Mouse (Mus musculus) stomach, embryonic 15.5 days (tissue): ENCODE results near the gene 1700017B05Rik. TPM values are rescaled to one million over a fixed set of nuclear protein-coding genes. Genes with fewer than 3 reads are reported as not detected.

Source experiments
- ATAC-seq: fragments of 200-750 bp; cut with Nextera tagmentation; 2 replicates; pipeline ENCODE4 v1.8.0; 2017; ENCODE audit warnings: low read depth, moderate number of reproducible peaks, moderate TSS enrichment; ENCODE audit not compliant: insufficient read depth, low FRiP score
- H3K27ac ChIP-seq: fragments of 300-500 bp; sonication (generic); 2 replicates; pipeline ENCODE4 v1.5.1; 2015; ENCODE audit warnings: mild to moderate bottlenecking, inconsistent platforms
- H3K27me3 ChIP-seq: fragments of 300-500 bp; sonication (generic); replicated peaks from 2 replicates; pipeline ENCODE4 v1.6.1; 2015; ENCODE audit warnings: inconsistent platforms
- H3K36me3 ChIP-seq: fragments of 300-500 bp; sonication (generic); 2 replicates; pipeline ENCODE4 v1.6.1; 2015; ENCODE audit warnings: inconsistent platforms
- H3K4me1 ChIP-seq: fragments of 300-500 bp; sonication (generic); 2 replicates; pipeline ENCODE4 v1.6.1; 2015; ENCODE audit warnings: inconsistent platforms
- H3K4me2 ChIP-seq: fragments of 300-500 bp; sonication (generic); 2 replicates; pipeline ENCODE4 v1.6.1; 2015; ENCODE audit warnings: mild to moderate bottlenecking, inconsistent platforms
- H3K4me3 ChIP-seq: fragments of 300-500 bp; sonication (generic); replicated peaks from 2 replicates; pipeline ENCODE4 v1.5.1; 2015; ENCODE audit warnings: inconsistent platforms
- H3K9ac ChIP-seq: fragments of 300-500 bp; sonication (generic); 2 replicates; pipeline ENCODE4 v1.6.1; 2015; ENCODE audit warnings: inconsistent platforms
- H3K9me3 ChIP-seq: fragments of 300-500 bp; sonication (generic); 2 replicates; pipeline ENCODE4 v1.6.1; 2016; ENCODE audit warnings: inconsistent platforms
- WGBS: fragments of 180-500 bp; shearing (Covaris S2); methylation state at CpG from one replicate; pipeline ENCODE4 v1.1.7; 2015; 5-methylcytosine and 5-hydroxymethylcytosine counted together
- polyA plus RNA-seq: library from polyadenylated mRNA; unstranded; fragments of >200 nt; fragmentation: Nextera tagmentation; extraction: Ambion mirVana; gene quantifications from 2 replicates; pipeline ENCODE4 v1.2.1, GENCODE M21; 2015

Gene 1700017B05Rik
- polyA plus RNA-seq, 1 experiment from 2014 or later = 23.8 TPM

DNA sequence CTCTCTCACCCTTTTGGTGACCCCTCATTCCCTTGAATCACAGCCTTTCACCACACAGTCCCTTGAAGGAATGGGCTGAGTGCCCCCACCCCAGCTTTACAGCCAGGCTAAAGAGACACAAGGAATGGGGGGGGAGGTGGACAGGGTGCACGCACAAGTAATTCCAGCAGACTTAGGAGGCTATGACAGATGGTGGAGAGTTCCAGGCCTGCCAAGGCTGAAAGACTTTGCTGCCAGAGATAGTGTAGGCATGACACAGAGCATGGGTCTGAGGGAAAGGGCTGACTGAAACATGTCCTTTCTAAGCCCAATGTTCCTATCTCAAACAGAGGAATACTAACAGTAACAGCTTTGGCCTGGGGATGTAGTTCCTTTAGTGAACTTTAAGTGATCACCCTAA is 8.7 kb upstream of the 1700017B05Rik start:
- no peak overlapping the region for H3K9ac ChIP-seq
- H3K27ac ChIP-seq = no peak overlapping the region
- H3K4me2 ChIP-seq = no peak overlapping the region
- ATAC-seq = no peak
- WGBS = 73% methylated on average over 1 of the region's 1 CpGs
- H3K4me3 ChIP-seq = no peak overlapping the region
- no peaks in the 10 kb centered on the region for H3K36me3 ChIP-seq
- peaks cover 9% of the 10 kb centered on the region; the same call in 1 of the 2 replicates for H3K4me1 ChIP-seq
- no peaks in the 10 kb centered on the region for H3K27me3 ChIP-seq
- no peaks in the 10 kb centered on the region for H3K9me3 ChIP-seq

GRCm38 (mm10) chr9:57270399-57270798 is 8.0 kb upstream of the 1700017B05Rik start:
- peaks cover 12% of the 10 kb centered on the region; the same call in 1 of the 2 replicates for H3K4me1 ChIP-seq
- WGBS = 28% methylated on average over 8 of the region's 8 CpGs

DNA sequence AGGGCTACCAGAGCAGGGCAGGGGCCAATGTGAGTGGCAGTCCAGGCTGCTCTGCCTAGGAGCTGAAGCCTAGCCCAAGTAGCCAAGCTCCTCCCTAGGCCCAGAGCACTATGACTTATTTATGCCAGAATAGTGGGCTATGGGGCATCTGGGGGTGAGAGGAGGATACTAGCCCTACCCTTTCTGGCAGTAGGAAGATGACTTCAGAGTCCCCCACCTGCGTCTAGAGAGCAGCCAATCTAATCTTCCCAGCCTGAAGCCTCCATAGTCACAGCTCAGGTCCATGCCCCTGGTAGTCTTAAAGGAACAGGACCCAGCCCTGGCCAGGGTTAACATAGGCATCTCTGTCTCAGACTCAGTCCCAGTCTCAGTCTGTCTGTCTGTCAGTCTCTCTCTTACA is 7.0 kb upstream of the 1700017B05Rik start:
- Histone ChIP-seq H3K4me1 (peaks cover 19% of the 10 kb centered on the region; the same call in 1 of the 2 replicates), H3K4me3 (no peak overlapping the region)

More at GRCm38 (mm10) chr9:57270399-57270798, 8.0 kb upstream of the 1700017B05Rik start:
- H3K4me2 ChIP-seq = no peak overlapping the region
- H3K36me3 ChIP-seq = no peaks in the 10 kb centered on the region
- H3K9me3 ChIP-seq = no peaks in the 10 kb centered on the region
- ATAC-seq = no peak
- H3K4me3 ChIP-seq = no peak overlapping the region
- no peak overlapping the region for H3K27ac ChIP-seq
- H3K9ac ChIP-seq = no peak overlapping the region
- no peaks in the 10 kb centered on the region for H3K27me3 ChIP-seq

GRCm38 (mm10) chr9:57268575-57268974 is 6.2 kb upstream of the 1700017B05Rik start:
- WGBS = 43% methylated on average over 3 of the region's 3 CpGs
- no peak for ATAC-seq
- Histone ChIP-seq H3K9me3 (no peaks in the 10 kb centered on the region), H3K36me3 (no peaks in the 10 kb centered on the region), H3K4me2 (no peak overlapping the region), H3K9ac (no peak overlapping the region), H3K4me3 (no peak overlapping the region), H3K27me3 (no peaks in the 10 kb centered on the region), H3K27ac (no peak overlapping the region), H3K4me1 (peaks cover 15% of the 10 kb centered on the region; the same call in 1 of the 2 replicates)

More for the DNA sequence above, 7.0 kb upstream of the 1700017B05Rik start:
- no peaks in the 10 kb centered on the region for H3K36me3 ChIP-seq
- no peak overlapping the region for H3K9ac ChIP-seq
- H3K27me3 ChIP-seq = no peaks in the 10 kb centered on the region
- H3K4me2 ChIP-seq = no peak overlapping the region
- H3K9me3 ChIP-seq = no peaks in the 10 kb centered on the region
- H3K27ac ChIP-seq = no peak overlapping the region
- 64% methylated on average over 1 of the region's 1 CpGs for WGBS
- no peak for ATAC-seq

- WGBS = 39% methylated on average over 10 of the region's 10 CpGs
- H3K27ac ChIP-seq = no peak overlapping the region
- peaks cover 18% of the 10 kb centered on the region for H3K4me1 ChIP-seq
- H3K36me3 ChIP-seq = no peaks in the 10 kb centered on the region
- ATAC-seq = no peak
- H3K4me2 ChIP-seq = no peak overlapping the region
- H3K4me3 ChIP-seq = no peak overlapping the region
- H3K9ac ChIP-seq = no peak overlapping the region
- H3K9me3 ChIP-seq = no peaks in the 10 kb centered on the region
- no peaks in the 10 kb centered on the region for H3K27me3 ChIP-seq
These were observed 5.7 kb upstream of the 1700017B05Rik start for GRCm38 (mm10) chr9:57268078-57268477.

DNA sequence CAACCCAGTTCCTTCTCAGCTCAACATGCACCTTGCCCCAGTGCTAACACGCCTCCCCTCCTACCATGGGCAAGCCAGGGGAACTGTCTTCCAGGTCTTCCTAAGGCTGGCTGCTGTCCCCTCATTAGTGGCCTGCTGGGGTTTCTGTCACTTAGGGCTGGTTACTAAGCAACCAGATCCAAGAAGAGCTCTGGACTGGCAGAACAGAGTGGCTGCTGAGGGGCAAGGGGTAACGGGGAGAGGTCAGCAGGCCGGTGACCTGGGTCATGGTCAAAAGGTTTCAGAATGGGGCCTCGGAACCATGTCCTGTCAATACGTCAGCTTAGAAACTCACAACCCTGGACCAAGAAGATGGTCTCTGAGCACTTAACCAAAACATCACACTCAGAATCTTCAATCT is 5.0 kb upstream of the 1700017B05Rik start:
- H3K4me3 ChIP-seq = no peak overlapping the region

DNA sequence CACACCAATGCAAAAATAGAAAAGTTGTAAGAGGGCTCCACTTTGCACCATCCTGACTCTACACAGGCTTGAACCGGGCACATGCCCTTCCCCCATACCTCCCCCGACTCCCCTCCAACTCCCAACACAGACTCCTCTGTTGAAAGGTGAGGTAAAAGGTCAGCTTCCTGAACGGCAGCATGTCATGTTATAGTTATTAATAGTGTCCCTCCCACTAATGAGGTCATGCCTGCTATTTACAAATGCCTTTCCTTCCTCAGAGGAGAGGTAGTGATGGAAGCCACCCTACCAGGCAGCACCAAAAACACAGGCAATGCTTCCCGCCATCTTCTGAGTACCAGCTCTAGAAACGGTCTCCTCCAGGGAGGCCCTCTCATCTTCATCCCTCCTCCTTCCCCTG is 2.7 kb upstream of the 1700017B05Rik start:
- peaks cover 30% of the 10 kb centered on the region; the same call in 1 of the 2 replicates for H3K4me1 ChIP-seq
- ATAC-seq = no peak
- 18% methylated on average over 5 of the region's 5 CpGs for WGBS

More for the DNA sequence above, 5.0 kb upstream of the 1700017B05Rik start:
- Histone ChIP-seq H3K9me3 (no peaks in the 10 kb centered on the region), H3K27me3 (no peaks in the 10 kb centered on the region), H3K36me3 (no peaks in the 10 kb centered on the region), H3K4me2 (no peak overlapping the region), H3K4me1 (peaks cover 21% of the 10 kb centered on the region), H3K9ac (no peak overlapping the region), H3K27ac (no peak overlapping the region)
- ATAC-seq = no peak
- WGBS = 67% methylated on average over 5 of the region's 5 CpGs

DNA sequence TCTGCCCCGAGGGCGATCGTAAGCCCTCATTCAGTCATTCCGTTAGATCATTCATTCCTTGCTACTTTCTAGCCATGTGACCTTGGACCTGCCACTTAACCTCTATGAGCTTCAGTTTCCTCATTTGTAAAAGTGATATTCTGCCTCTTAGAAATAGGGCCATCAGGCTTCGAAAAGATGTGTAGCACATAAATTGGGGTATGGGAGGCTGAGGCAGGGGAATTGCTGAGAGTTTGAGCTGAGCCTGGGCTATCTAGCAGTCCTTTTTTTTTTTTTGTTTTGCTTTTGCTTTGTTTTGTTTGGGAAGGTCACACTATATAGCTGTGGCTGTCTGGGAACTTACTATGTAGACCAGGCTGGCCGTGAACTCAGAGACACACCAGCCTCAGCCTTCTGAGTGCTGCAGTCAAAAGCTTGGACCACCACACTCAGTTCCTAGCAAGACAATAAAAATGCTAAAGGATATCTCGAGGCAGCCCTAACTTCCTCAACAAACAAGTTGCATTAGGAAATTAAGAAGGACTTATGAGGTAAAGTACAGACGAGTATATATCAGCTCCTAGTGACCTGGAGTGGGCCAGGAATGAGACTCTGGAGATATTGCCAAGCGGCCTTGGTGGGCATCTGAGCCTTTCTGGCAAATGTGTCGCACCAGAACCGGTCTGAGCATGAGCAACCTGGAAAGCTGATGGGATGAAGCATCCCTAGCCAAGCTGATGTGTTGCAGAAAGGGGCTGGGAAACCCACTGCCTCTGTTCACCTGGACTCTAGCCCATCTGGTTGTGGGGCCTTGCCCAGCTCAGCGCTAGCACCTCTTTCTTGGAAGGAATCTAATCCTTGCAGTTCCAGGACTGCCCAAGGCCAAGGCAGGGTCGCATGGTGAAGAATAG is 628 bp upstream of the 1700017B05Rik start:
- WGBS = 50% methylated on average over 13 of the region's 13 CpGs
- H3K27ac ChIP-seq = 0 out of 2 replicates have a peak overlapping the region, but pooled peaks have one; percentile 90

More for the DNA sequence above, 2.7 kb upstream of the 1700017B05Rik start:
- H3K27me3 ChIP-seq = no peaks in the 10 kb centered on the region
- H3K27ac ChIP-seq = no peak overlapping the region
- no peak overlapping the region for H3K4me3 ChIP-seq
- no peaks in the 10 kb centered on the region for H3K9me3 ChIP-seq
- no peak overlapping the region for H3K9ac ChIP-seq
- H3K36me3 ChIP-seq = no peaks in the 10 kb centered on the region
- H3K4me2 ChIP-seq = no peak overlapping the region

GRCm38 (mm10) chr9:57261516-57261912 is 898 bp downstream of the 1700017B05Rik start:
- H3K4me2 ChIP-seq = peak overlapping the region; percentile 92
- H3K27me3 ChIP-seq = no peaks in the 10 kb centered on the region
- peaks cover 17% of the 10 kb centered on the region for H3K36me3 ChIP-seq
- ATAC-seq = no peak
- peak overlapping the region; percentile 90 for H3K27ac ChIP-seq
- no peaks in the 10 kb centered on the region for H3K9me3 ChIP-seq
- H3K4me1 ChIP-seq = peaks cover 34% of the 10 kb centered on the region; the same call in 1 of the 2 replicates
- peak overlapping the region; percentile 78 for H3K4me3 ChIP-seq
- H3K9ac ChIP-seq = peak overlapping the region; percentile 94
- under 1% methylated on average over 26 of the region's 26 CpGs for WGBS

More for the DNA sequence above, 628 bp upstream of the 1700017B05Rik start:
- Histone ChIP-seq H3K36me3 (0 out of 2 replicates have a peak, but pooled peaks cover 4% of the 10 kb centered on the region), H3K4me1 (peaks cover 34% of the 10 kb centered on the region; the same call in 1 of the 2 replicates), H3K4me3 (peak overlapping the region; percentile 78), H3K9me3 (no peaks in the 10 kb centered on the region), H3K27me3 (no peaks in the 10 kb centered on the region), H3K4me2 (peak overlapping the region; percentile 92), H3K9ac (peak overlapping the region; percentile 94; the same call in 1 of the 2 replicates)
- no peak for ATAC-seq

DNA sequence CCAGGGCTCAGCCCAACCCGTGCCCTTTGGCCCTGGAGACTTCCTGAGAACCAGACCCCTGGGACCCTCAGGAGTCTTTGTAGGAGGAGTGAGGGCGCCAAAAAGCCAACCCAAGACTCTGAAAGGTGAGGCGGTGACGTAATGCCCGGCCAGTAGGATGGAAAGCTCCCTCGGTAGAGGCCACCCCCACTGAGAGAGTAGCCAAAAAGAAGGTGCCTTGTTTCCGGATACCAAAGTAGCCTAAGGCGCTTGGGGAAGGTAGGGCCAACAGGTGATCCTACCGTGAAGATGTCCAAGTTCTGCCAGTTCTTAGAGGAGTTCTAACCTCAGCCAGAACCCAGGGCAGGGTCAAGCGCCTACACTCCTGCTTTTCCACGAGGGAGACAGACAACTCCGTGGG is 1.5 kb downstream of the 1700017B05Rik start:
- Histone ChIP-seq H3K4me1 (peaks cover 31% of the 10 kb centered on the region; the same call in 1 of the 2 replicates), H3K27ac (peak overlapping the region; percentile 90), H3K9ac (peak overlapping the region; percentile 94; the same call in 1 of the 2 replicates), H3K9me3 (no peaks in the 10 kb centered on the region), H3K4me3 (peak overlapping the region; percentile 78), H3K27me3 (no peaks in the 10 kb centered on the region), H3K36me3 (peaks cover 23% of the 10 kb centered on the region), H3K4me2 (peak overlapping the region; percentile 92)
- WGBS = 12% methylated on average over 12 of the region's 12 CpGs
- ATAC-seq = no peak

GRCm38 (mm10) chr9:57259736-57260135 is 2.7 kb downstream of the 1700017B05Rik start:
- H3K9me3 ChIP-seq = no peaks in the 10 kb centered on the region
- no peaks in the 10 kb centered on the region for H3K27me3 ChIP-seq
- H3K4me3 ChIP-seq = no peak overlapping the region
- H3K4me2 ChIP-seq = peak overlapping the region; percentile 92; the same call in 1 of the 2 replicates
- peaks cover 29% of the 10 kb centered on the region for H3K36me3 ChIP-seq
- H3K4me1 ChIP-seq = peaks cover 23% of the 10 kb centered on the region; the same call in 1 of the 2 replicates
- no peak overlapping the region for H3K27ac ChIP-seq
- 0% methylated on average over 3 of the region's 3 CpGs for WGBS
- peak; percentile 14; the same call in 1 of the 2 replicates for ATAC-seq
- no peak overlapping the region for H3K9ac ChIP-seq

DNA sequence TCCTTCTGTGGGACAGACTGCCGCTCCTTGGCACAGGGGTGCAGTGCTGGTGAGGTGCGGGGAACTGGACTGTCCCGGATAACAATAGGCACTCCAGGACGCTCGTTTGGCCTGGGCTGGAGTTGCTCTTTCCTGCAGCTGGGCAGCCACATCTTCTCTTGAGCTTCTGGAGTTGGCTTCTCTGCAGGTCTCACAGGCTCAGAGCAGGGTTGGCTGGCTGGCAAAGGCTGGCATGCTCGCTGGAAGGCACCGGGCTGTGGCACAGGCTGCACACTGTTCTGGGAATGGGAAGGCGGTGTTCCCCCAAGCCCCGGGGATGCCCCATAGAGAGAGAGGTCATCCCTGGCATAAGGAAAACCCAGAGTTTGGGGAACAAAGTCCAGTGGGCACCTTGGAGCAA is 4.8 kb downstream of the 1700017B05Rik start:
- WGBS = 94% methylated on average over 9 of the region's 9 CpGs
- no peak overlapping the region for H3K4me3 ChIP-seq
- H3K4me2 ChIP-seq = no peak overlapping the region
- no peaks in the 10 kb centered on the region for H3K9me3 ChIP-seq
- no peaks in the 10 kb centered on the region for H3K27me3 ChIP-seq
- H3K27ac ChIP-seq = no peak overlapping the region
- H3K9ac ChIP-seq = no peak overlapping the region
- no peak for ATAC-seq
- H3K4me1 ChIP-seq = peaks cover 17% of the 10 kb centered on the region; the same call in 1 of the 2 replicates
- H3K36me3 ChIP-seq = peaks cover 50% of the 10 kb centered on the region
